Mouse (Mus musculus) lung, postnatal 10 days (tissue): ENCODE data around the gene Spata18.

Source experiments
- DNase-seq: peaks from one replicate; pipeline ENCODE4 v3.0.0; 2021

Spata18 gene

GRCm38 (mm10) chr5:73667877-73668276 is 16.7 kb downstream of the Spata18 start:
- no peak for DNase-seq

- DNase-seq = no peak
Measured at GRCm38 (mm10) chr5:73669386-73669785, 18.2 kb downstream of the Spata18 start.

- no peak for DNase-seq
Measured at GRCm38 (mm10) chr5:73675604-73676003, 24.4 kb downstream of the Spata18 start.

- DNase-seq = no peak
Measured at GRCm38 (mm10) chr5:73676626-73677025, 25.4 kb downstream of the Spata18 start.

- no peak for DNase-seq
Measured at GRCm38 (mm10) chr5:73683221-73683620, 32.0 kb downstream of the Spata18 start.

- DNase-seq = no peak
Measured at GRCm38 (mm10) chr5:73683706-73684409, 32.7 kb downstream of the Spata18 start.

- DNase-seq = peak; percentile 72
Measured at GRCm38 (mm10) chr5:73686149-73686548, 35.0 kb downstream of the Spata18 start.

GRCm38 (mm10) chr5:73688576-73688975 is 37.4 kb downstream of the Spata18 start:
- no peak for DNase-seq

- peak; percentile 34 for DNase-seq
Measured at GRCm38 (mm10) chr5:73690146-73690545, 39.0 kb downstream of the Spata18 start.

- no peak for DNase-seq
Measured at GRCm38 (mm10) chr5:73691723-73692520, 40.7 kb downstream of the Spata18 start.

- DNase-seq = peak; percentile 42
Measured at GRCm38 (mm10) chr5:73693778-73694177, 42.6 kb downstream of the Spata18 start.

GRCm38 (mm10) chr5:73694254-73695015 is 43.3 kb downstream of the Spata18 start:
- DNase-seq = no peak

GRCm38 (mm10) chr5:73697700-73698099 is 46.5 kb downstream of the Spata18 start:
- peak; percentile 55 for DNase-seq

GRCm38 (mm10) chr5:73701063-73701890 is 50.1 kb downstream of the Spata18 start:
- peak; percentile 54 for DNase-seq

- no peak for DNase-seq
Measured at GRCm38 (mm10) chr5:73701946-73702710, 50.9 kb downstream of the Spata18 start.

GRCm38 (mm10) chr5:73703096-73703495 is 51.9 kb downstream of the Spata18 start:
- no peak for DNase-seq

GRCm38 (mm10) chr5:73704263-73704662 is 53.1 kb downstream of the Spata18 start:
- DNase-seq = no peak

GRCm38 (mm10) chr5:73704757-73705156 is 53.6 kb downstream of the Spata18 start:
- DNase-seq = no peak

- DNase-seq = no peak
Measured at GRCm38 (mm10) chr5:73705290-73705689, 54.1 kb downstream of the Spata18 start.

- DNase-seq = peak; percentile 78
Measured at GRCm38 (mm10) chr5:73712852-73713251, 61.7 kb downstream of the Spata18 start.

GRCm38 (mm10) chr5:73716941-73717340 is 65.8 kb downstream of the Spata18 start:
- DNase-seq = no peak
